Mouse (Mus musculus) hindbrain, embryonic 14.5 days (tissue): Measurements from ENCODE around the gene Gata2. TPM values are rescaled to one million over a fixed set of nuclear protein-coding genes. Genes with fewer than 3 reads are reported as not detected.

ENCODE experiments used
- ATAC-seq: fragments of 200-750 bp; cut with Nextera tagmentation; 2 replicates; pipeline ENCODE4 v1.8.0; 2017; ENCODE audit warnings: moderate number of reproducible peaks, mild to moderate bottlenecking, moderate TSS enrichment, moderate library complexity; ENCODE audit not compliant: low FRiP score
- DNase-seq: peaks from one replicate; pipeline ENCODE4 v3.0.0-alpha.2; 2015; ENCODE audit warnings: low spot score
- H3K27ac ChIP-seq: fragments of 300-500 bp; sonication (generic); 2 replicates; pipeline ENCODE4 v1.5.1; 2014; ENCODE audit warnings: mild to moderate bottlenecking, moderate library complexity
- H3K27me3 ChIP-seq: fragments of 300-500 bp; sonication (generic); 2 replicates; pipeline ENCODE4 v1.6.1; 2014; ENCODE audit warnings: mild to moderate bottlenecking, low read length, mixed read lengths; ENCODE audit not compliant: control insufficient read depth, insufficient read depth
- H3K36me3 ChIP-seq: fragments of 300-500 bp; sonication (generic); replicated peaks from 2 replicates; pipeline ENCODE4 v1.6.1; 2014; ENCODE audit not compliant: control insufficient read depth, insufficient read depth
- H3K4me1 ChIP-seq: fragments of 300-500 bp; sonication (generic); replicated peaks from 2 replicates; pipeline ENCODE4 v1.6.1; 2014; ENCODE audit warnings: antibody characterized with exemption, low read length, mixed read lengths; ENCODE audit not compliant: control insufficient read depth, insufficient read depth
- H3K4me2 ChIP-seq: fragments of 300-500 bp; sonication (generic); replicated peaks from 2 replicates; pipeline ENCODE4 v1.6.1; 2014; ENCODE audit warnings: mild to moderate bottlenecking, moderate library complexity
- H3K4me3 ChIP-seq: fragments of 300-500 bp; sonication (generic); replicated peaks from 2 replicates; pipeline ENCODE4 v1.5.1; 2014; ENCODE audit warnings: mild to moderate bottlenecking, low read length
- H3K9ac ChIP-seq: fragments of 300-500 bp; sonication (generic); 2 replicates; pipeline ENCODE4 v1.6.1; 2014
- H3K9me3 ChIP-seq: fragments of 300-500 bp; sonication (generic); 2 replicates; pipeline ENCODE4 v1.6.1; 2016; ENCODE audit warnings: low read length; ENCODE audit not compliant: control insufficient read depth
- WGBS: fragments of 180-500 bp; shearing (Covaris S2); extraction: QIAGEN DNeasy Blood & Tissue Kit; methylation state at CpG from one replicate; pipeline ENCODE4 v1.1.7; 2014; 5-methylcytosine and 5-hydroxymethylcytosine counted together
- polyA plus RNA-seq: library from polyadenylated mRNA; unstranded; fragments of >200 nt; fragmentation: Nextera tagmentation; extraction: Ambion mirVana; gene quantifications from 2 replicates; pipeline ENCODE4 v1.2.1, GENCODE M21; 2014

Gata2 gene
- polyA plus RNA-seq, 1 experiment from 2014 or later, result 19.2 TPM

DNA sequence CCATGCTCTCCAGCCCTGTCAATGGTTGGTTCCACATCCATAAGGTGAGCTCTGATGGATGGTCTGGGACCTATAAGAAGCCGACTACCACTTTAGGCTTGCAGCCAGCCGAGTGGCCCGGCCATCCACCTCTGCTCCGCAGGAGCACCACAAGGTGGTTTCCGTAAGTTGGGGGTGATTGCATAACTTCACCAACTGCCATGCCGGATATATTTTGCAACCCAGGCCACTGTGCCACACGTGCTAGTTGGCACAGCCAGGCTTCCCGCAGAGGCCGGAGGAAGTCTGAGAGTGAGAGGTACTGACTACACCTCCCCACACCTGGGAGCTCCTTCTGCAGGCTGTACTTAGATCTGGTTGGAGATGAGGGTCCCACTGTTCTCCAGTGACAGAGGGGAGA, 27.6 kb upstream of the Gata2 start:
- ATAC-seq (no peak), DNase-seq (no peak)
- WGBS, result 96% methylated on average over 9 of the region's 9 CpGs
- H3K4me1 ChIP-seq, result no peaks in the 10 kb centered on the region
- H3K27me3 ChIP-seq, result no peaks in the 10 kb centered on the region
- H3K9ac ChIP-seq, result no peak overlapping the region
- no peak overlapping the region for H3K4me3 ChIP-seq
- no peaks in the 10 kb centered on the region for H3K36me3 ChIP-seq
- no peak overlapping the region for H3K27ac ChIP-seq
- H3K4me2 ChIP-seq, result no peak overlapping the region
- no peaks in the 10 kb centered on the region for H3K9me3 ChIP-seq

GRCm38 (mm10) chr6:88174191-88174590, 19.5 kb upstream of the Gata2 start:
- ATAC-seq, result no peak
- no peaks in the 10 kb centered on the region for H3K36me3 ChIP-seq
- WGBS, result 98% methylated on average over 3 of the region's 3 CpGs

GRCm38 (mm10) chr6:88174676-88175075, 19.0 kb upstream of the Gata2 start:
- WGBS, result 92% methylated on average over 2 of the region's 2 CpGs
- Histone ChIP-seq H3K27me3 (no peaks in the 10 kb centered on the region), H3K27ac (no peak overlapping the region), H3K4me1 (no peaks in the 10 kb centered on the region), H3K36me3 (no peaks in the 10 kb centered on the region), H3K9me3 (no peaks in the 10 kb centered on the region; the same call in 1 of the 2 replicates), H3K9ac (no peak overlapping the region), H3K4me2 (no peak overlapping the region), H3K4me3 (no peak overlapping the region)
- DNase-seq, result no peak
- ATAC-seq, result no peak

More at GRCm38 (mm10) chr6:88174191-88174590, 19.5 kb upstream of the Gata2 start:
- no peak overlapping the region for H3K4me3 ChIP-seq
- no peaks in the 10 kb centered on the region for H3K27me3 ChIP-seq
- no peaks in the 10 kb centered on the region; the same call in 1 of the 2 replicates for H3K9me3 ChIP-seq
- H3K4me2 ChIP-seq, result no peak overlapping the region
- no peak overlapping the region for H3K27ac ChIP-seq
- no peaks in the 10 kb centered on the region for H3K4me1 ChIP-seq
- no peak overlapping the region for H3K9ac ChIP-seq
- DNase-seq, result no peak

DNA sequence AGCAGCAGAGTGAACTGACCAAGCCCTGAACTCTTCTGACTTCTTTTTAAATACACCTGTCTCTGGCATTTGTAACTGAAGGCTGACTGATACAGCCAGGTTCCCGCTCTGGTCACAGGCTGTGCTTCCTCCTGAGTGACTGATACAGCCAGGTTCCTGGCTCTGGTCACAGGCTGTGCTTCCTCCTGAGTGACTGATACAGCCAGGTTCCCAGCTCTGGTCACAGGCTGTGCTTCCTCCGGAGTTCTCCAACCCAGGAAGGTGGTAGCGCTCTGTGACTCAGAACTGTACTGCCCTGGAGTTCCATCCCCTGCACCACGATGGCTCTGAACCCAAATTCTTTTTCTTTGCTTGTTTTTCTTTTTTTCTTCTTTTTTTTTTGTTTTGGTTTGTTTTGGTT, 9.0 kb upstream of the Gata2 start:
- 0 out of 2 replicates have a peak, but pooled peaks cover 4% of the 10 kb centered on the region for H3K4me1 ChIP-seq
- DNase-seq (no peak), ATAC-seq (no peak)
- H3K27ac ChIP-seq, result no peak overlapping the region
- H3K4me2 ChIP-seq, result no peak overlapping the region
- no peak overlapping the region for H3K9ac ChIP-seq
- no peaks in the 10 kb centered on the region for H3K9me3 ChIP-seq
- no peak overlapping the region for H3K4me3 ChIP-seq
- WGBS, result 71% methylated on average over 4 of the region's 4 CpGs
- H3K27me3 ChIP-seq, result peaks cover 30% of the 10 kb centered on the region
- H3K36me3 ChIP-seq, result no peaks in the 10 kb centered on the region

- no peak for ATAC-seq
- no peak overlapping the region for H3K4me3 ChIP-seq
- peaks cover 9% of the 10 kb centered on the region for H3K4me1 ChIP-seq
- 79% methylated on average over 6 of the region's 6 CpGs for WGBS
- H3K27me3 ChIP-seq, result peaks cover 65% of the 10 kb centered on the region
- H3K4me2 ChIP-seq, result no peak overlapping the region
- no peaks in the 10 kb centered on the region for H3K36me3 ChIP-seq
- H3K27ac ChIP-seq, result no peak overlapping the region
- no peak overlapping the region for H3K9ac ChIP-seq
- DNase-seq, result no peak
- H3K9me3 ChIP-seq, result no peaks in the 10 kb centered on the region
Observed at GRCm38 (mm10) chr6:88188148-88188547, 5.5 kb upstream of the Gata2 start.

GRCm38 (mm10) chr6:88189312-88190042, 4.2 kb upstream of the Gata2 start:
- 2% methylated on average over 56 of the region's 56 CpGs for WGBS
- DNase-seq (peak; percentile 83), ATAC-seq (peak; percentile 80)
- peak overlapping the region; percentile 42 for H3K4me3 ChIP-seq
- H3K9ac ChIP-seq, result peak overlapping the region; percentile 16; the same call in 1 of the 2 replicates
- peak overlapping the region; percentile 60; the same call in 1 of the 2 replicates for H3K27ac ChIP-seq
- H3K4me1 ChIP-seq, result peaks cover 16% of the 10 kb centered on the region
- peak overlapping the region; percentile 74 for H3K4me2 ChIP-seq
- H3K36me3 ChIP-seq, result no peaks in the 10 kb centered on the region
- peaks cover 76% of the 10 kb centered on the region for H3K27me3 ChIP-seq
- H3K9me3 ChIP-seq, result no peaks in the 10 kb centered on the region

DNA sequence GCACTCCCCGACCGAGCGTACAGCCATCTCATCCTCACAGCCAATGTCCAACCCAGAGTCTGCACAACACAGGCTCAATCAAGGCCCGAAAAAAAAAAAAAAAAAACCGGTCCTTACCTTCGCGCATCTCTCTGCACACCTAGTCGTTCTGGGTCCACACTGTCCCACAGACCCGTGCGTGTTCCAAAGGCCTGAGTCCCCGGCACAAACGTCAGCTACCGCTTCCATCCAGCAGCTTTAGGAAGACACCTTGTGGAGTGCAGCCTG, 3.7 kb upstream of the Gata2 start:
- Histone ChIP-seq H3K27me3 (peaks cover 79% of the 10 kb centered on the region), H3K4me1 (peaks cover 16% of the 10 kb centered on the region), H3K4me3 (peak overlapping the region; percentile 42), H3K9ac (peak overlapping the region; percentile 16; the same call in 1 of the 2 replicates), H3K4me2 (peak overlapping the region; percentile 74), H3K27ac (peak overlapping the region; percentile 60; the same call in 1 of the 2 replicates), H3K36me3 (no peaks in the 10 kb centered on the region), H3K9me3 (no peaks in the 10 kb centered on the region)
- WGBS, result 2% methylated on average over 13 of the region's 13 CpGs
- no peak for DNase-seq
- no peak for ATAC-seq

DNA sequence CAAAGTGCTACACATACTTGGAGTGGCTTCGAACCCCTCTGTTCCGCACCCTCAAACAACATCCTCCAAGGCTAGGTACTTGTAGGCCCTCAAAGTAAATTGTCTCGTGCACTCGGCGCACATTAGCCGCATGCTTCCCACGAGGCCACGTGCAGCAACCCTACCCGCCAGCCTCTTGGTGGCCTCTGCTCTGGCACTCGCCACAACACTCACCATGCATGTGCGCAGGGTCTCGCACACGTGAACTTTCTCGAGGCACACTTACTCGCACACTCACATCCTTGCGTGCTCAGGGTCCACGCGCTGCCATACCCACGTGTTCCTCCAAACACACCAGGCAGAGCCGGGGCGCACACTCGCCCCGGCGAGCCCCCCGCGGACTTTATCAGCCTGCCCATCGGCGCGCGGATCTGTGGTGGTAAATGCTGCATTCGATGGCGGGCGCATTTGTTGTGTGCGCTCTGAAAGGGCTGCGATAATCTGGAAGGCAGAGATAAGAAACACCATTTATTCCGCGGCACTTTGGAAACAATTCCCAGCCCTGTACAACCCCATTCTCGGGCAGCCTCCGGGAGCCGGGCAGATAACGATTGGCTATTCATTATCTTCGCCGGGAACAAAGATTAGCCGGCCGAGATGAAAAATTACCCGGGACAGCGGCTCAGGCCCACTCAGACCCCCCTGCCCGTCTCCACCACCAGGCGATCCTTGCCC, 3.2 kb upstream of the Gata2 start:
- H3K27ac ChIP-seq, result peak overlapping the region; percentile 60
- peak overlapping the region; percentile 42 for H3K4me3 ChIP-seq
- peak overlapping the region; percentile 74 for H3K4me2 ChIP-seq
- no peaks in the 10 kb centered on the region for H3K36me3 ChIP-seq
- peaks cover 84% of the 10 kb centered on the region for H3K27me3 ChIP-seq
- H3K4me1 ChIP-seq, result peaks cover 16% of the 10 kb centered on the region
- DNase-seq, result no peak
- H3K9ac ChIP-seq, result no peak overlapping the region; the same call in 1 of the 2 replicates
- 1% methylated on average over 49 of the region's 49 CpGs for WGBS
- ATAC-seq, result no peak
- no peaks in the 10 kb centered on the region for H3K9me3 ChIP-seq

DNA sequence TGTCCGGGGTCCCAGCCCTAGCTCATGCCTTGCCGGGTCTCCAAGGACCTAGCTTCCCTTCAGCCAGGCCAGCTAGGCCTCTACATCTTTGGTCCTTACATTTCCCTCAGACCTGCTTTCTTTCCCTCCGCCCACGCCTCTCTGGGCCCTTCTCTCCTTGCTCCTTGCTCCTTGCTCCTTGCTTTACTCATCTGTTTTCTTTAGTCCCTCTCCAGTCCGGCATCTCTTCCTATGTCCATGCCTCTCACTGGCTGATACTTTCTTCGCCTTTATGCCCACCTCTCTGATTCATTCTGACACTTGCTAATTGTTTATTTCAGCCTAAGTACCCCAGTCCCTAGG, 2.7 kb upstream of the Gata2 start:
- H3K9ac ChIP-seq, result no peak overlapping the region
- no peak overlapping the region for H3K4me3 ChIP-seq
- peaks cover 89% of the 10 kb centered on the region for H3K27me3 ChIP-seq
- 15% methylated on average over 6 of the region's 6 CpGs for WGBS
- no peaks in the 10 kb centered on the region for H3K36me3 ChIP-seq
- peaks cover 16% of the 10 kb centered on the region for H3K4me1 ChIP-seq
- H3K9me3 ChIP-seq, result no peaks in the 10 kb centered on the region
- ATAC-seq (no peak), DNase-seq (no peak)
- H3K27ac ChIP-seq, result peak overlapping the region; percentile 51
- no peak overlapping the region for H3K4me2 ChIP-seq
